Mouse (Mus musculus) cerebellum, adult 9-11 months (tissue): ENCODE measurements around the gene Vars.
A peak's percentile ranks its signal among the peaks of the same experiment; 100 is the strongest.
"Not testable (repeated sequence)": the region's sequence is repeated elsewhere in the genome, so short reads cannot be mapped to it uniquely, and the experiment has no call there.

Experiments
- DNase-seq: peaks from one replicate; pipeline ENCODE4 v3.0.0; 2022

The Vars gene

GRCm38 (mm10) chr17:35004075-35004717, 3.4 kb downstream of the Vars start:
- peak; percentile 37 for DNase-seq

- peak; percentile 44 for DNase-seq
These were observed 4.4 kb downstream of the Vars start for GRCm38 (mm10) chr17:35005158-35005557.

GRCm38 (mm10) chr17:35005902-35006301, 5.1 kb downstream of the Vars start:
- DNase-seq = not testable (repeated sequence)

- peak; percentile 18 for DNase-seq
These were observed 6.7 kb downstream of the Vars start for GRCm38 (mm10) chr17:35007387-35007991.

- DNase-seq = peak; percentile 92
These were observed 8.8 kb downstream of the Vars start for GRCm38 (mm10) chr17:35009586-35009985.

GRCm38 (mm10) chr17:35011440-35011839, 10.7 kb downstream of the Vars start:
- peak; percentile 45 for DNase-seq

- no peak for DNase-seq
These were observed 11.6 kb downstream of the Vars start for GRCm38 (mm10) chr17:35012430-35012829.

GRCm38 (mm10) chr17:35013221-35013620, 12.4 kb downstream of the Vars start:
- no peak for DNase-seq

- DNase-seq = peak; percentile 50
These were observed 14.5 kb downstream of the Vars start for GRCm38 (mm10) chr17:35015296-35015695.

- DNase-seq = peak; percentile 87
These were observed 15.6 kb downstream of the Vars start, which contains the start of gene Vwa7 for GRCm38 (mm10) chr17:35016376-35016775. TSS of gene Vwa7 (plus strand) at chr17:35016579.

GRCm38 (mm10) chr17:35016791-35017705, 16.3 kb downstream of the Vars start:
- DNase-seq = peak; percentile 65

- peak; percentile 54 for DNase-seq
These were observed 16.9 kb downstream of the Vars start for GRCm38 (mm10) chr17:35017706-35018030.

GRCm38 (mm10) chr17:35018171-35018570, 17.4 kb downstream of the Vars start:
- peak; percentile 44 for DNase-seq

- no peak for DNase-seq
These were observed 19.1 kb downstream of the Vars start for GRCm38 (mm10) chr17:35019894-35020293.

- peak; percentile 34 for DNase-seq
These were observed 19.8 kb downstream of the Vars start for GRCm38 (mm10) chr17:35020551-35020950.

GRCm38 (mm10) chr17:35021163-35021808, 20.5 kb downstream of the Vars start:
- peak; percentile 88 for DNase-seq

GRCm38 (mm10) chr17:35021842-35022477, 21.2 kb downstream of the Vars start:
- peak; percentile 11 for DNase-seq

- DNase-seq = no peak
These were observed 21.8 kb downstream of the Vars start for GRCm38 (mm10) chr17:35022541-35023060.

GRCm38 (mm10) chr17:35023221-35023620, 22.4 kb downstream of the Vars start:
- no peak for DNase-seq

- no peak for DNase-seq
These were observed 23.0 kb downstream of the Vars start for GRCm38 (mm10) chr17:35023756-35024155.

- DNase-seq = no peak
These were observed 23.5 kb downstream of the Vars start for GRCm38 (mm10) chr17:35024261-35024660.
